Mouse (Mus musculus): ENCODE measurements around the gene Gm27027. TPM values are rescaled to one million over a fixed set of nuclear protein-coding genes. Genes with fewer than 3 reads are reported as not detected.

The Gm27027 gene
- polyA plus RNA-seq (2016; fragmentation: Nextera tagmentation; extraction: Ambion mirVana): not detected in 2 replicates

- Histone ChIP-seq H3K4me1 (peaks cover 13% of the 10 kb centered on the region), H3K27ac (replicated peaks) (no peak within 1 kb of the TSS), H3K27me3 (ENCODE audit: low read depth, poor library complexity, severe bottlenecking) (no peaks in the 10 kb centered on the region), H3K9me3 (replicated peaks) (no peaks in the 10 kb centered on the region), H3K36me3 (peaks cover 90% of the 10 kb centered on the region), H3K4me3 (no peak within 1 kb of the TSS)
- WGBS: 92% methylated on average over 6 of the region's 6 CpGs
- no peak for DNase-seq (ENCODE audit: low spot score)
Measured at GRCm38 (mm10) chr2:93996254-93996653, at the start of gene Gm27027. Gm27027 (minus strand) TSS chr2:93996354.

DNA sequence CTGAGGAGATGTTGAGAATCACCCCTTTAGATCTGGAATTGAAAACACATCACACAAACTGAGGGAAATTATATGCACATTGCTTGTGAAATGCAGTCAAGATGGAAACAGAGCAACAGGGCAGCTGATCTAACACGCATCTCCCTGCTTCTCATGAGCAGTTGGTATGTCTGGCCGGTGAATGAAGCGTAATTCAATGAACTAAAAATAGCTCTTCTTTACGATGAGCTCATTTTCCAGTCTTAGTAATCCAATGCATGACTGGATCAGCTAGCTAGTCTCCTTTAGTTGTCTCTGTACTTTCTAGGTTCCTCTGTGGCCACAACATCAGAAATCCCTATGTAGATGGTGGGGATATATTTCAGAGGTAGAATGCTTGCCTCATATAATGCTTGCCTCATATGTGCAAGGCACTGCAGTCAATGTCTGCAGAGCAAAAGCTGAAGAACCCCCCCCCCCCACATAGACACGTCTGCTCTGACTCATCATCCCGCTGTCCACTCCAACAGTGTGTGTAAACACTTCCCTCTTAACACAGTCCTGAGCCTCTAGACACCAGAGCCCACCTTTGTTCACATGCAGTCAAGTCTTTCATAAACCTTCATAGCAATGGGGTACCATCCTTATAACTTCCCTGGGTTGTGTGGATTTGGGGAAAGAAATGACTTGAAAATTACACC lies 49.4 kb upstream of the Gm27027 start:
- no peak overlapping the region for H3K4me3 ChIP-seq
- no peaks in the 10 kb centered on the region for H3K9me3 ChIP-seq (replicated peaks)
- H3K27me3 ChIP-seq (ENCODE audit: low read depth, poor library complexity, severe bottlenecking): no peaks in the 10 kb centered on the region
- no peak for DNase-seq (ENCODE audit: low spot score)
- peaks cover 17% of the 10 kb centered on the region for H3K36me3 ChIP-seq
- WGBS: 87% methylated on average over 6 of the region's 6 CpGs
- peaks cover 20% of the 10 kb centered on the region for H3K4me1 ChIP-seq
- H3K27ac ChIP-seq (replicated peaks): no peak overlapping the region

DNA sequence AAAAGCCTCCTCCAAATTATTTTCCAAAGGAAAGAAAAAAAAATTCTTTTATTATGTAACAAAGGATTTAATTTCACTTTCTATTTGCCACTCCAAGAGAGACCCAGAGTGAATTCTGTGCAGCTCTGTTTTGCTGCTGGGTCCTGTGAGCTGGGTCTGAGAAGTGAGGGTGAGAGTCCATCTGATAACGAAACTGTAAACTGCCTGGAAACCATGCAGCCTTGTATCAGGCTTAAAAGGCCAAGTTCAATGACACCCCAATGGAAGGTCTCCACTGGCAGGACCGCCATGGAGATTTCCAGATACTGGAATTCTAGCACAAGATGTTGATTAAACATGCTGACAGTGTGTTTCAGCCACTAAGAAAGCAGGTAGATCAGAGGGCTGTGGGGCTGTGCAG lies 48.0 kb upstream of the Gm27027 start:
- peaks cover 19% of the 10 kb centered on the region for H3K36me3 ChIP-seq
- peaks cover 20% of the 10 kb centered on the region for H3K4me1 ChIP-seq
- no peaks in the 10 kb centered on the region for H3K9me3 ChIP-seq (replicated peaks)
- no peak overlapping the region for H3K27ac ChIP-seq (replicated peaks)
- DNase-seq (ENCODE audit: low spot score): no peak
- H3K27me3 ChIP-seq (ENCODE audit: low read depth, poor library complexity, severe bottlenecking): no peaks in the 10 kb centered on the region
- WGBS: 88% methylated on average over 2 of the region's 2 CpGs
- no peak overlapping the region for H3K4me3 ChIP-seq

DNA sequence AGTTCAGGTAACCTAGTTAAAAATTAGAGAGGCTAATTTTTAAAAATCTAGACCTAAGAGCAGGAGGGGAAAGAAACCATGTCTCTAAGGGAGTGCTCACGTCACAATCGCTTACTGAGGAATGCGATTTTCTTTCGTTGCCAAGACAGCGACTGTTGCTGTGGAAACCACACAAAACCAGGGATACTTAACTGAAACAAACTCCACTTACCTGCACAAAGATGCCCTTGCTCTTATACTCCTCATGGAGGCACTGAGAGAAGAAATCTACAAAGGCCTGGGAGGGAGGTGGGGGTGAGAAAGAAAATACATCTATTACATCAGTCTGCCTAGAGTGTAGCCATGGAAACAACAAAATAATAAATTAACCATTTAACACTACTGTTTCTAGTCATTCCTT lies 47.5 kb upstream of the Gm27027 start:
- H3K27me3 ChIP-seq (ENCODE audit: low read depth, poor library complexity, severe bottlenecking): no peaks in the 10 kb centered on the region
- peak; percentile 26 for DNase-seq (ENCODE audit: low spot score)
- no peaks in the 10 kb centered on the region for H3K9me3 ChIP-seq (replicated peaks)
- H3K4me1 ChIP-seq: peaks cover 19% of the 10 kb centered on the region
- 55% methylated on average over 5 of the region's 5 CpGs for WGBS
- no peak overlapping the region for H3K4me3 ChIP-seq
- H3K36me3 ChIP-seq: peaks cover 23% of the 10 kb centered on the region
- no peak overlapping the region for H3K27ac ChIP-seq (replicated peaks)

- Histone ChIP-seq H3K9me3 (replicated peaks) (no peaks in the 10 kb centered on the region), H3K4me3 (no peak overlapping the region)
Measured at GRCm38 (mm10) chr2:94042461-94042860, 46.3 kb upstream of the Gm27027 start.

GRCm38 (mm10) chr2:94040391-94041125 lies 44.4 kb upstream of the Gm27027 start:
- no peak for DNase-seq (ENCODE audit: low spot score)
- WGBS: 93% methylated on average over 5 of the region's 5 CpGs
- no peaks in the 10 kb centered on the region for H3K9me3 ChIP-seq (replicated peaks)
- H3K36me3 ChIP-seq: peaks cover 23% of the 10 kb centered on the region
- no peak overlapping the region for H3K27ac ChIP-seq (replicated peaks)
- no peaks in the 10 kb centered on the region for H3K27me3 ChIP-seq (ENCODE audit: low read depth, poor library complexity, severe bottlenecking)
- no peak overlapping the region for H3K4me3 ChIP-seq
- H3K4me1 ChIP-seq: peaks cover 14% of the 10 kb centered on the region

More at GRCm38 (mm10) chr2:94042461-94042860, 46.3 kb upstream of the Gm27027 start:
- no peak overlapping the region for H3K27ac ChIP-seq (replicated peaks)
- peaks cover 14% of the 10 kb centered on the region for H3K4me1 ChIP-seq
- WGBS: 97% methylated on average over 3 of the region's 3 CpGs
- peaks cover 23% of the 10 kb centered on the region for H3K36me3 ChIP-seq
- H3K27me3 ChIP-seq (ENCODE audit: low read depth, poor library complexity, severe bottlenecking): no peaks in the 10 kb centered on the region
- no peak for DNase-seq (ENCODE audit: low spot score)

DNA sequence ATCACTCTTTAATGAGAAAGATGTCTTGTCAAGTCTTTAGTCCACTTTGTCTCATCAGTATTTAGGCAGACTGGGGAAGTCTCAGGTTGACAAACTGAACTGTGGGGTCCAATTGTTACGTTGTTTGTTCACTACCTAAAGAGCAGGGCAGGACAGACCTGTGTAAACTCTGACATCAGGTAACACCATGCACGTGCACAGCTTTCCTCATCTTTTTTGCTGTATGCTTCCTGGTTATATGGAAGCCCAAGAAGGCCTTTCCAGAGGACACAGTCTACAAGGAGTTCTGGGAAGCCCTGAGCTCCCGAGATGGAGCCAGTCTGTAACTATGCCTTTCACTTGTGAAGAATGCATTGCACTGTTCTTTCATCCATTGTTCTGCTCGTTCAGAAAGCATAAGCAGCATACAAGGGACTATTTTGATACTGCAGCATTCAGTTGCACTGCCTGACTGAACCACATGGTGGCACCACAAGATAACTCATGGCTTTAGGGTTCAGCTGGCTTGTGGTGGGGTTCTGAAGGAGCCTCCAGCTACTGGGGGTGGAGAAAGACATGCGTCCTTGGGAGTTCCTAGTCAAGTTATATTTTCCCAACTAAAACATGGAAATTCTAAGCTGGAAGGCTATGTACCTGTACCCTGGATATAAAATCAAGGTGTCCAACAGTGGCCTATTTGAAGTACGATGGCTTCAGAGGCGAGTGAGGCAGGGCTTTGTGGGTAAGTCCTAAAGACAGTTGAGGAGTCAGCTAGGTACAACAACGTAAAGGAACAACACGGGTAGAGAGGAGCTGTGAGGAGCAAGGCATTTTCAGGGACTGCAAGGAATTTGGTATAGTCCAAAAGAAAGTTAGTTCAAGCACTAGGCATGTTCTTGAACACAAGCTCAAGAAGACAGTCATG lies 39.5 kb upstream of the Gm27027 start:
- no peaks in the 10 kb centered on the region for H3K4me1 ChIP-seq
- H3K27me3 ChIP-seq (ENCODE audit: low read depth, poor library complexity, severe bottlenecking): no peaks in the 10 kb centered on the region
- no peaks in the 10 kb centered on the region for H3K9me3 ChIP-seq (replicated peaks)
- peak; percentile 59 for DNase-seq (ENCODE audit: low spot score)
- no peak overlapping the region for H3K27ac ChIP-seq (replicated peaks)
- H3K4me3 ChIP-seq: no peak overlapping the region
- peaks cover 45% of the 10 kb centered on the region for H3K36me3 ChIP-seq
- 76% methylated on average over 9 of the region's 9 CpGs for whole genome bisulfite sequencing

DNA sequence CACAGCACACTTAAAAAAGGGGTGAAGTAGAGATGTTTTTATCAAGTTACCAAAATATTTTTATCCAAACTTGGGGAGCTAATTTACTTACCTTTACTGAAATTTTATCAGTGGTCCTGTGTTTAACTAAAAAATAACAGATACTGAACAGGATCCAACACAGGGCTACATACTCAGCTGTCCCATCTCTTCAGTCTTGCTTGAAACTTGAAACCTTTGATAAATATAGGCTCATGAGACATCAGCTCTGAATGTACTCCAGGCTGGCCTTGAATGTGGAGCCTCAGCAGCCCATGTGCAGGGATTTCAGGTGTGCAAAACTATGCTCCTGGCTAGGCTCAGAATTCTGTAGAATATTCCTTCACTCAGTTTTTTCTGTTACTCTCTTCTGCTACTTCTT lies 34.4 kb upstream of the Gm27027 start:
- H3K4me1 ChIP-seq: no peaks in the 10 kb centered on the region
- H3K9me3 ChIP-seq (replicated peaks): no peaks in the 10 kb centered on the region
- no peak overlapping the region for H3K27ac ChIP-seq (replicated peaks)
- no peak for DNase-seq (ENCODE audit: low spot score)
- no peaks in the 10 kb centered on the region for H3K27me3 ChIP-seq (ENCODE audit: low read depth, poor library complexity, severe bottlenecking)
- no peak overlapping the region for H3K4me3 ChIP-seq
- peaks cover 38% of the 10 kb centered on the region for H3K36me3 ChIP-seq

GRCm38 (mm10) chr2:94024637-94025036 lies 28.5 kb upstream of the Gm27027 start:
- no peak for DNase-seq (ENCODE audit: low spot score)
- no peak overlapping the region for H3K4me3 ChIP-seq
- no peaks in the 10 kb centered on the region for H3K9me3 ChIP-seq (replicated peaks)
- WGBS: 66% methylated on average over 6 of the region's 6 CpGs
- no peaks in the 10 kb centered on the region for H3K27me3 ChIP-seq (ENCODE audit: low read depth, poor library complexity, severe bottlenecking)
- H3K27ac ChIP-seq (replicated peaks): no peak overlapping the region
- H3K4me1 ChIP-seq: no peaks in the 10 kb centered on the region
- no peaks in the 10 kb centered on the region for H3K36me3 ChIP-seq

GRCm38 (mm10) chr2:94010335-94011291 lies 14.5 kb upstream of the Gm27027 start, which contains the start of gene Alkbh3:
Alkbh3 (minus strand) TSS chr2:94010807.
- Histone ChIP-seq H3K36me3 (peaks cover 31% of the 10 kb centered on the region), H3K4me3 (peak within 1 kb of the TSS; percentile 69), H3K27me3 (ENCODE audit: low read depth, poor library complexity, severe bottlenecking) (no peaks in the 10 kb centered on the region), H3K27ac (replicated peaks) (peak within 1 kb of the TSS; percentile 84), H3K9me3 (replicated peaks) (0 out of 2 replicates have a peak, but pooled peaks cover 3% of the 10 kb centered on the region), H3K4me1 (peaks cover 16% of the 10 kb centered on the region)
- peak; percentile 93 for DNase-seq (ENCODE audit: low spot score)
- 4% methylated on average over 47 of the region's 47 CpGs for WGBS

- Histone ChIP-seq H3K27me3 (ENCODE audit: low read depth, poor library complexity, severe bottlenecking) (no peaks in the 10 kb centered on the region), H3K9me3 (replicated peaks) (no peaks in the 10 kb centered on the region), H3K36me3 (peaks cover 97% of the 10 kb centered on the region), H3K4me1 (no peaks in the 10 kb centered on the region), H3K27ac (replicated peaks) (no peak overlapping the region), H3K4me3 (no peak overlapping the region)
- DNase-seq (ENCODE audit: low spot score): peak; percentile 85
- WGBS: 10% methylated on average over 2 of the region's 2 CpGs
Measured at GRCm38 (mm10) chr2:94002331-94002730, 6.2 kb upstream of the Gm27027 start.

GRCm38 (mm10) chr2:94001918-94002317 lies 5.8 kb upstream of the Gm27027 start:
- Histone ChIP-seq H3K9me3 (replicated peaks) (no peaks in the 10 kb centered on the region), H3K4me3 (no peak overlapping the region), H3K36me3 (peaks cover 97% of the 10 kb centered on the region), H3K27ac (replicated peaks) (no peak overlapping the region), H3K27me3 (ENCODE audit: low read depth, poor library complexity, severe bottlenecking) (no peaks in the 10 kb centered on the region), H3K4me1 (no peaks in the 10 kb centered on the region)
- 88% methylated on average over 4 of the region's 4 CpGs for WGBS
- DNase-seq (ENCODE audit: low spot score): no peak

Measured in midbrain, embryonic 10.5 days (tissue).